Mouse (Mus musculus) limb, embryonic 15.5 days (tissue): ENCODE results near the gene Mrpl47. TPM values are rescaled to one million over a fixed set of nuclear protein-coding genes. Genes with fewer than 3 reads are reported as not detected.
"Not testable (repeated sequence)": the region's sequence is repeated elsewhere in the genome, so short reads cannot be mapped to it uniquely, and the experiment has no call there.

Source experiments
- ATAC-seq: fragments of 200-750 bp; cut with Nextera tagmentation; 2 replicates; pipeline ENCODE4 v1.8.0; 2017; ENCODE audit warnings: low read depth, moderate TSS enrichment; ENCODE audit not compliant: insufficient number of reproducible peaks, low FRiP score, low TSS enrichment
- H3K27ac ChIP-seq: fragments of 300-500 bp; sonication (generic); 2 replicates; pipeline ENCODE4 v1.5.1; 2015; ENCODE audit warnings: moderate library complexity, mild to moderate bottlenecking, inconsistent platforms
- H3K27me3 ChIP-seq: fragments of 300-500 bp; sonication (generic); 2 replicates; pipeline ENCODE4 v1.6.1; 2015; ENCODE audit warnings: inconsistent platforms
- H3K36me3 ChIP-seq: fragments of 300-500 bp; sonication (generic); 2 replicates; pipeline ENCODE4 v1.6.1; 2015; ENCODE audit warnings: inconsistent platforms
- H3K4me1 ChIP-seq: fragments of 300-500 bp; sonication (generic); 2 replicates; pipeline ENCODE4 v1.6.1; 2015; ENCODE audit warnings: inconsistent platforms
- H3K4me2 ChIP-seq: fragments of 300-500 bp; sonication (generic); 2 replicates; pipeline ENCODE4 v1.6.1; 2015; ENCODE audit warnings: mild to moderate bottlenecking, inconsistent platforms
- H3K4me3 ChIP-seq: fragments of 300-500 bp; sonication (generic); 2 replicates; pipeline ENCODE4 v1.5.1; 2015; ENCODE audit warnings: mild to moderate bottlenecking, inconsistent platforms
- H3K9ac ChIP-seq: fragments of 300-500 bp; sonication (generic); 2 replicates; pipeline ENCODE4 v1.6.1; 2015; ENCODE audit warnings: inconsistent platforms
- H3K9me3 ChIP-seq: fragments of 300-500 bp; sonication (generic); 2 replicates; pipeline ENCODE4 v1.6.1; 2016; ENCODE audit warnings: inconsistent platforms
- WGBS: fragments of 180-500 bp; shearing (Covaris S2); methylation state at CpG from one replicate; pipeline ENCODE4 v1.1.7; 2015; 5-methylcytosine and 5-hydroxymethylcytosine counted together
- polyA plus RNA-seq: library from polyadenylated mRNA; unstranded; fragments of >200 nt; fragmentation: Nextera tagmentation; extraction: Ambion mirVana; gene quantifications from 2 replicates; pipeline ENCODE4 v1.2.1, GENCODE M21; 2015

The Mrpl47 gene
- polyA plus RNA-seq, 1 experiment from 2014 or later = 27.4 TPM

GRCm38 (mm10) chr3:32736244-32737171 lies 897 bp downstream of the Mrpl47 start, which contains the start of gene Ndufb5:
Ndufb5 (plus strand) TSS chr3:32736990.
- Histone ChIP-seq H3K4me2 (peak within 1 kb of the TSS; percentile 85), H3K9me3 (no peaks in the 10 kb centered on the region), H3K4me3 (peak within 1 kb of the TSS; percentile 82), H3K27ac (peak within 1 kb of the TSS; percentile 84), H3K9ac (peak within 1 kb of the TSS; percentile 73), H3K4me1 (peaks cover 12% of the 10 kb centered on the region), H3K27me3 (no peaks in the 10 kb centered on the region), H3K36me3 (peaks cover 29% of the 10 kb centered on the region)
- WGBS = under 1% methylated on average over 62 of the region's 62 CpGs
- ATAC-seq = peak; percentile 99

GRCm38 (mm10) chr3:32727861-32728260 lies 9.5 kb downstream of the Mrpl47 start:
- Histone ChIP-seq H3K36me3 (peaks cover 86% of the 10 kb centered on the region), H3K9me3 (no peaks in the 10 kb centered on the region), H3K4me3 (no peak overlapping the region), H3K4me2 (no peak overlapping the region), H3K9ac (no peak overlapping the region), H3K4me1 (no peaks in the 10 kb centered on the region), H3K27me3 (no peaks in the 10 kb centered on the region), H3K27ac (no peak overlapping the region)
- 83% methylated on average over 4 of the region's 4 CpGs for WGBS
- no peak for ATAC-seq

GRCm38 (mm10) chr3:32725951-32726350 lies 11.5 kb downstream of the Mrpl47 start:
- no peak overlapping the region for H3K27ac ChIP-seq
- no peaks in the 10 kb centered on the region for H3K27me3 ChIP-seq
- H3K9me3 ChIP-seq = no peaks in the 10 kb centered on the region
- no peaks in the 10 kb centered on the region for H3K4me1 ChIP-seq
- H3K4me3 ChIP-seq = no peak overlapping the region
- no peak for ATAC-seq
- 92% methylated on average over 5 of the region's 5 CpGs for WGBS
- H3K36me3 ChIP-seq = peaks cover 86% of the 10 kb centered on the region
- no peak overlapping the region for H3K9ac ChIP-seq
- H3K4me2 ChIP-seq = no peak overlapping the region

- peaks cover 87% of the 10 kb centered on the region for H3K36me3 ChIP-seq
- ATAC-seq = no peak
These were observed 13.2 kb downstream of the Mrpl47 start for GRCm38 (mm10) chr3:32724191-32724590.

GRCm38 (mm10) chr3:32718271-32718670 lies 19.1 kb downstream of the Mrpl47 start:
- H3K4me3 ChIP-seq = no peak overlapping the region
- ATAC-seq = no peak
- H3K27me3 ChIP-seq = no peaks in the 10 kb centered on the region
- H3K36me3 ChIP-seq = peaks cover 93% of the 10 kb centered on the region
- no peak overlapping the region for H3K9ac ChIP-seq
- H3K4me2 ChIP-seq = no peak overlapping the region
- H3K4me1 ChIP-seq = no peaks in the 10 kb centered on the region
- WGBS = 85% methylated on average over 5 of the region's 5 CpGs
- H3K27ac ChIP-seq = no peak overlapping the region
- H3K9me3 ChIP-seq = no peaks in the 10 kb centered on the region

More at GRCm38 (mm10) chr3:32724191-32724590, 13.2 kb downstream of the Mrpl47 start:
- H3K27me3 ChIP-seq = no peaks in the 10 kb centered on the region
- H3K4me2 ChIP-seq = no peak overlapping the region
- no peaks in the 10 kb centered on the region for H3K9me3 ChIP-seq
- no peak overlapping the region for H3K4me3 ChIP-seq
- 92% methylated on average over 7 of the region's 7 CpGs for WGBS
- H3K9ac ChIP-seq = no peak overlapping the region
- no peaks in the 10 kb centered on the region for H3K4me1 ChIP-seq
- no peak overlapping the region for H3K27ac ChIP-seq

GRCm38 (mm10) chr3:32717403-32717802 lies 20.0 kb downstream of the Mrpl47 start:
- H3K9me3 ChIP-seq, H3K4me3 ChIP-seq, H3K27ac ChIP-seq, H3K27me3 ChIP-seq, H3K9ac ChIP-seq, H3K4me1 ChIP-seq, ATAC-seq, H3K4me2 ChIP-seq: not testable (repeated sequence)
- H3K36me3 ChIP-seq = peaks cover 93% of the 10 kb centered on the region
- 92% methylated on average over 6 of the region's 6 CpGs for WGBS

GRCm38 (mm10) chr3:32713711-32714110 lies 23.7 kb downstream of the Mrpl47 start:
- Histone ChIP-seq H3K9me3 (no peaks in the 10 kb centered on the region), H3K36me3 (peaks cover 68% of the 10 kb centered on the region), H3K4me1 (peaks cover 8% of the 10 kb centered on the region; the same call in 1 of the 2 replicates), H3K27ac (no peak overlapping the region), H3K9ac (no peak overlapping the region), H3K4me3 (no peak overlapping the region), H3K4me2 (no peak overlapping the region), H3K27me3 (no peaks in the 10 kb centered on the region)
- 84% methylated on average over 3 of the region's 3 CpGs for WGBS
- ATAC-seq = no peak

- 8% methylated on average over 9 of the region's 9 CpGs for whole genome bisulfite sequencing
- Histone ChIP-seq H3K9ac (peak overlapping the region; percentile 92), H3K4me2 (peak overlapping the region; percentile 69), H3K27ac (peak overlapping the region; percentile 92), H3K27me3 (no peaks in the 10 kb centered on the region), H3K4me1 (peaks cover 8% of the 10 kb centered on the region; the same call in 1 of the 2 replicates), H3K9me3 (no peaks in the 10 kb centered on the region), H3K4me3 (peak overlapping the region; percentile 94), H3K36me3 (peaks cover 28% of the 10 kb centered on the region)
- ATAC-seq = no peak
These were observed 28.0 kb downstream of the Mrpl47 start for GRCm38 (mm10) chr3:32709388-32709787.

GRCm38 (mm10) chr3:32708368-32709231 lies 28.8 kb downstream of the Mrpl47 start:
- peak overlapping the region; percentile 92 for H3K9ac ChIP-seq
- peak; percentile 100 for ATAC-seq
- peak overlapping the region; percentile 94 for H3K4me3 ChIP-seq
- under 1% methylated on average over 90 of the region's 90 CpGs for WGBS
- H3K27me3 ChIP-seq = no peaks in the 10 kb centered on the region
- peaks cover 21% of the 10 kb centered on the region for H3K36me3 ChIP-seq
- H3K9me3 ChIP-seq = no peaks in the 10 kb centered on the region
- peaks cover 8% of the 10 kb centered on the region; the same call in 1 of the 2 replicates for H3K4me1 ChIP-seq
- peak overlapping the region; percentile 92 for H3K27ac ChIP-seq
- peak overlapping the region; percentile 69 for H3K4me2 ChIP-seq

- Histone ChIP-seq H3K9ac (no peak overlapping the region), H3K4me3 (peak overlapping the region; percentile 94), H3K9me3 (no peaks in the 10 kb centered on the region), H3K4me1 (peaks cover 8% of the 10 kb centered on the region; the same call in 1 of the 2 replicates), H3K27ac (0 out of 2 replicates have a peak overlapping the region, but pooled peaks have one; percentile 47), H3K27me3 (no peaks in the 10 kb centered on the region), H3K36me3 (peaks cover 15% of the 10 kb centered on the region), H3K4me2 (peak overlapping the region; percentile 69)
- no peak for ATAC-seq
- 3% methylated on average over 4 of the region's 4 CpGs for WGBS
These were observed 29.4 kb downstream of the Mrpl47 start for GRCm38 (mm10) chr3:32708052-32708367.

- H3K9ac ChIP-seq, H3K9me3 ChIP-seq, H3K4me1 ChIP-seq, ATAC-seq, H3K4me3 ChIP-seq, H3K27ac ChIP-seq, H3K36me3 ChIP-seq, H3K27me3 ChIP-seq, H3K4me2 ChIP-seq: not testable (repeated sequence)
- WGBS = 82% methylated on average over 9 of the region's 9 CpGs
These were observed 31.6 kb downstream of the Mrpl47 start, which contains the start of gene Actl6a for GRCm38 (mm10) chr3:32705647-32706348. Actl6a (plus strand) TSS chr3:32706298.
